Mouse (Mus musculus) erythroblast, embryonic 14.5 days (primary cell): ENCODE data around the gene Creb1. TPM values are rescaled to one million over a fixed set of nuclear protein-coding genes. Genes with fewer than 3 reads are reported as not detected.

Source experiments
- H3K27me3 ChIP-seq: 2 replicates; pipeline ENCODE4 v1.6.1; 2012; ENCODE audit warnings: inconsistent platforms; ENCODE audit not compliant: control insufficient read depth
- H3K36me3 ChIP-seq: 2 replicates; pipeline ENCODE4 v1.6.1; 2012; ENCODE audit warnings: mild to moderate bottlenecking, inconsistent platforms; ENCODE audit not compliant: control insufficient read depth
- H3K4me1 ChIP-seq: 2 replicates; pipeline ENCODE4 v1.6.1; 2012; ENCODE audit warnings: inconsistent platforms; ENCODE audit not compliant: control insufficient read depth
- H3K4me3 ChIP-seq: replicated peaks from 2 replicates; pipeline ENCODE3; 2012; ENCODE audit warnings: moderate library complexity, mild to moderate bottlenecking, inconsistent platforms
- H3K9me3 ChIP-seq: 2 replicates; pipeline ENCODE4 v1.6.1; 2012; ENCODE audit warnings: low read length, inconsistent platforms, mixed read lengths; ENCODE audit not compliant: control insufficient read depth
- GATA1 ChIP-seq: IDR thresholded peaks from 2 replicates; pipeline ENCODE4 v1.6.1; 2012; ENCODE audit warnings: low read length, inconsistent platforms, mixed read lengths
- TAL1 ChIP-seq: IDR thresholded peaks from 3 replicates; pipeline ENCODE4 v1.6.1; 2012; ENCODE audit warnings: low read length, inconsistent platforms, mixed read lengths
- polyA plus RNA-seq: library from polyadenylated mRNA; stranded (reverse); fragments of >175 nt; gene quantifications from 2 replicates; pipeline ENCODE4 v1.2.3, GENCODE M21; 2012

Creb1 gene
- polyA plus RNA-seq, 1 experiment, result 0.32 TPM

- Histone ChIP-seq H3K36me3 (peaks cover 16% of the 10 kb centered on the region), H3K4me1 (peaks cover 46% of the 10 kb centered on the region), H3K4me3 (peak overlapping the region; percentile 77), H3K9me3 (no peaks in the 10 kb centered on the region), H3K27me3 (no peaks in the 10 kb centered on the region)
- TF ChIP-seq TAL1 (no peak), GATA1 (no peak)
These were observed 350 bp upstream of the Creb1 start for GRCm38 (mm10) chr1:64532067-64532523.

GRCm38 (mm10) chr1:64533471-64534443, 1.3 kb downstream of the Creb1 start:
- no peak for TF ChIP-seq TAL1
- TF ChIP-seq GATA1, result no peak
- Histone ChIP-seq H3K36me3 (peaks cover 12% of the 10 kb centered on the region), H3K4me1 (peaks cover 52% of the 10 kb centered on the region), H3K9me3 (no peaks in the 10 kb centered on the region), H3K27me3 (no peaks in the 10 kb centered on the region), H3K4me3 (peak overlapping the region; percentile 77)

- H3K4me3 ChIP-seq, result no peak overlapping the region
- TF ChIP-seq GATA1 (no peak), TAL1 (no peak)
- H3K9me3 ChIP-seq, result no peaks in the 10 kb centered on the region
These were observed 6.5 kb downstream of the Creb1 start for GRCm38 (mm10) chr1:64538837-64539367.

GRCm38 (mm10) chr1:64543750-64544149, 11.3 kb downstream of the Creb1 start:
- TF ChIP-seq GATA1 (no peak), TAL1 (no peak)
- H3K36me3 ChIP-seq, result peaks cover 17% of the 10 kb centered on the region
- peaks cover 8% of the 10 kb centered on the region for H3K4me1 ChIP-seq

More at GRCm38 (mm10) chr1:64538837-64539367, 6.5 kb downstream of the Creb1 start:
- Histone ChIP-seq H3K36me3 (peaks cover 22% of the 10 kb centered on the region), H3K27me3 (no peaks in the 10 kb centered on the region), H3K4me1 (peaks cover 33% of the 10 kb centered on the region)

GRCm38 (mm10) chr1:64546070-64546469, 13.6 kb downstream of the Creb1 start:
- H3K27me3 ChIP-seq, result no peaks in the 10 kb centered on the region
- no peak overlapping the region for H3K4me3 ChIP-seq

More at GRCm38 (mm10) chr1:64543750-64544149, 11.3 kb downstream of the Creb1 start:
- Histone ChIP-seq H3K4me3 (no peak overlapping the region), H3K9me3 (no peaks in the 10 kb centered on the region), H3K27me3 (no peaks in the 10 kb centered on the region)

GRCm38 (mm10) chr1:64549380-64549779, 16.9 kb downstream of the Creb1 start:
- H3K4me1 ChIP-seq, result peaks cover 4% of the 10 kb centered on the region
- no peak overlapping the region for H3K4me3 ChIP-seq
- H3K36me3 ChIP-seq, result peaks cover 38% of the 10 kb centered on the region
- TF ChIP-seq GATA1 (no peak), TAL1 (no peak)
- H3K9me3 ChIP-seq, result no peaks in the 10 kb centered on the region
- no peaks in the 10 kb centered on the region for H3K27me3 ChIP-seq

More at GRCm38 (mm10) chr1:64546070-64546469, 13.6 kb downstream of the Creb1 start:
- H3K36me3 ChIP-seq, result peaks cover 25% of the 10 kb centered on the region
- H3K9me3 ChIP-seq, result no peaks in the 10 kb centered on the region
- TF ChIP-seq TAL1 (no peak), GATA1 (no peak)
- H3K4me1 ChIP-seq, result peaks cover 4% of the 10 kb centered on the region

DNA sequence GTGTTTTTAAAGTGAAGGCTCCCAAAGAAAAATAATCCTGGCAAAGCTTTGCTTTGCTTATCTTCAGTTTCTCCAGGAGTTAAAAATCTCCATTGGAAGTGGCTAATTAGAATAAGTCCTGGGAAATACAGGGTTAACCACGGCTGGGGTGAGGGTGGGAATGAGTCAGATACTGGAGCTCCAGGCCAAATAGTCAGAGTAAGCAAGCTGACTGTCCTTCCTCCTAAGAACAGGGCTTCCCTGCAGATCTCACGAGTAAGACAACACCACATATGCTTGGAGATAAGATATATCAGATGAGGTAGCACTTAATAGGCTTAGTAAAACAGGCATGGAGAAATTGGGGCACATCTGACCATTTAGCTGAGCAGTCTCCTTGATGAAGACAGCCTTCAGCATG, 19.5 kb downstream of the Creb1 start:
- H3K36me3 ChIP-seq, result peaks cover 61% of the 10 kb centered on the region
- H3K9me3 ChIP-seq, result no peaks in the 10 kb centered on the region
- H3K4me3 ChIP-seq, result no peak overlapping the region
- no peaks in the 10 kb centered on the region; the same call in 1 of the 2 replicates for H3K4me1 ChIP-seq
- no peaks in the 10 kb centered on the region for H3K27me3 ChIP-seq
- no peak for TF ChIP-seq TAL1

GRCm38 (mm10) chr1:64560105-64560504, 27.7 kb downstream of the Creb1 start:
- H3K36me3 ChIP-seq, result peaks cover 70% of the 10 kb centered on the region
- no peaks in the 10 kb centered on the region for H3K27me3 ChIP-seq
- H3K4me1 ChIP-seq, result no peaks in the 10 kb centered on the region; the same call in 1 of the 2 replicates
- H3K4me3 ChIP-seq, result no peak overlapping the region
- no peaks in the 10 kb centered on the region for H3K9me3 ChIP-seq
- TF ChIP-seq TAL1 (no peak), GATA1 (no peak)

GRCm38 (mm10) chr1:64568206-64568605, 35.8 kb downstream of the Creb1 start:
- H3K36me3 ChIP-seq, result peaks cover 80% of the 10 kb centered on the region
- TF ChIP-seq TAL1, result no peak
- TF ChIP-seq GATA1, result no peak
- no peak overlapping the region for H3K4me3 ChIP-seq

More at GRCm38 (mm10) chr1:64568206-64568605, 35.8 kb downstream of the Creb1 start:
- Histone ChIP-seq H3K4me1 (no peaks in the 10 kb centered on the region), H3K27me3 (no peaks in the 10 kb centered on the region), H3K9me3 (no peaks in the 10 kb centered on the region)
